Mouse (Mus musculus) myocyte (in vitro differentiated cells): ENCODE data around the gene Ddx54. TPM values are rescaled to one million over a fixed set of nuclear protein-coding genes. Genes with fewer than 3 reads are reported as not detected.

Source experiments
- H3K27me3 ChIP-seq: one replicate; pipeline ENCODE4 v1.6.1; 2011; ENCODE audit not compliant: control insufficient read depth, insufficient read depth, insufficient read length
- H3K36me3 ChIP-seq: one replicate; pipeline ENCODE4 v1.6.1; 2011; ENCODE audit not compliant: control insufficient read depth, insufficient read depth
- H3K4me2 ChIP-seq: one replicate; pipeline ENCODE4 v1.6.1; 2011; ENCODE audit warnings: low read depth, control low read depth
- H3K4me3 ChIP-seq: one replicate; pipeline ENCODE4 v1.5.1; 2011; ENCODE audit warnings: mild to moderate bottlenecking, control low read depth, moderate library complexity
- H3K79me2 ChIP-seq: one replicate; pipeline ENCODE4 v1.6.1; 2011; ENCODE audit not compliant: control insufficient read depth, insufficient read depth
- H3ac ChIP-seq: one replicate; pipeline ENCODE4 v1.6.1; 2011; ENCODE audit not compliant: control insufficient read depth, insufficient read length
- CEBPB ChIP-seq: IDR thresholded peaks from 2 replicates; pipeline ENCODE4 v1.6.1; 2011; ENCODE audit warnings: mild to moderate bottlenecking, moderate library complexity; ENCODE audit not compliant: poor library complexity, insufficient read depth, severe bottlenecking
- E2F4 ChIP-seq: IDR thresholded peaks from one replicate; pipeline ENCODE4 v1.6.1; 2011; ENCODE audit warnings: mild to moderate bottlenecking, control low read depth, moderate library complexity; ENCODE audit not compliant: insufficient read depth
- MAX ChIP-seq: IDR thresholded peaks from one replicate; pipeline ENCODE4 v1.6.1; 2011; ENCODE audit warnings: low read depth, mild to moderate bottlenecking, control low read depth
- MYOD1 ChIP-seq, 3 experiments: IDR thresholded peaks; one replicate each; pipeline ENCODE4 v1.6.1; 2011; ENCODE audit warnings: control low read depth in 2 of 3, low read depth in 2 of 3, mild to moderate bottlenecking in 2 of 3, moderate library complexity in 1 of 3; ENCODE audit not compliant: insufficient read length in 2 of 3, control insufficient read depth in 1 of 3
- MYOG ChIP-seq, 3 experiments: IDR thresholded peaks; one replicate each; pipeline ENCODE4 v1.6.1; 2011; ENCODE audit warnings: control low read depth in 2 of 3, low read depth in 2 of 3, mild to moderate bottlenecking in 2 of 3; ENCODE audit not compliant: insufficient read length in 2 of 3, control insufficient read depth in 1 of 3, insufficient read depth in 1 of 3
- POLR2A ChIP-seq: IDR thresholded peaks from one replicate; pipeline ENCODE4 v1.6.1; 2011; ENCODE audit warnings: low read depth, mild to moderate bottlenecking, control low read depth, moderate library complexity; ENCODE audit not compliant: insufficient read length
- POLR2AphosphoS2 ChIP-seq: IDR thresholded peaks from one replicate; pipeline ENCODE4 v1.6.1; 2011; ENCODE audit warnings: low read depth, control low read depth; ENCODE audit not compliant: insufficient read length
- REST ChIP-seq: IDR thresholded peaks from one replicate; pipeline ENCODE4 v1.6.1; 2011; ENCODE audit warnings: mild to moderate bottlenecking, control low read depth, moderate library complexity; ENCODE audit not compliant: insufficient read depth, insufficient read length
- SRF ChIP-seq: IDR thresholded peaks from one replicate; pipeline ENCODE4 v1.6.1; 2011; ENCODE audit warnings: low read depth; ENCODE audit not compliant: control insufficient read depth, insufficient read length
- TCF12 ChIP-seq: IDR thresholded peaks from one replicate; pipeline ENCODE4 v1.6.1; 2011; ENCODE audit warnings: mild to moderate bottlenecking, control low read depth; ENCODE audit not compliant: poor library complexity, insufficient read depth, severe bottlenecking
- TCF3 ChIP-seq: IDR thresholded peaks from one replicate; pipeline ENCODE4 v1.6.1; 2011; ENCODE audit warnings: low read depth, control low read depth; ENCODE audit not compliant: insufficient read length
- USF1 ChIP-seq: IDR thresholded peaks from one replicate; pipeline ENCODE4 v1.6.1; 2011; ENCODE audit warnings: low read depth, mild to moderate bottlenecking, control low read depth, moderate library complexity
- polyA plus RNA-seq: library from polyadenylated mRNA; unstranded; fragments of >200 nt; fragmentation: generic; extraction: Trizol; gene quantifications from one replicate; pipeline ENCODE4 v1.2.1, GENCODE M21; 2012; ENCODE audit warnings: missing spikeins

The Ddx54 gene
- polyA plus RNA-seq, 1 experiment, result 56.3 TPM

DNA sequence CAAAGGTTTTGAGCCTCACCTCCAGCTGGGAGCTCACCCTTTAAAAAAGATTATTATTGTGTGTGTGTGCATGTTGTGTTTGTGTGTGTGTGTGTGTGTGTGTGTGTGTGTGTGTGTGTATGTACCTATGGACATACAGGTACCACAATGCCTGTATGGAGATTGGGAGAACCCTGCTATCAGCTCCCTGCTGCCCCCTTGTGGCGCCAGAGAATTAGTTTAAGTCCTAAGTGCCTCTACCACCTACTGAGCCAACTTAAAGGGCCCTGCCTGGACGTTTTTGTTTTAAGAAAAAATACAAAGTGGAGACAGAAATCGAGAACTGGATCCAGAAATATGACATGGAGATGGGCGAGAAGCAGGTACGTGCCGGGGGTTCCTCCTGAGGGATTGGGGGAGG is 7.7 kb upstream of the Ddx54 start:
- Histone ChIP-seq H3K27me3 (no peaks in the 10 kb centered on the region), H3K79me2 (no peaks in the 10 kb centered on the region), H3K36me3 (no peaks in the 10 kb centered on the region), H3K4me3 (peak overlapping the region; percentile 13), H3ac (no peak overlapping the region), H3K4me2 (peak overlapping the region; percentile 74)
- TF ChIP-seq MAX (no peak), POLR2AphosphoS2 (no peak), REST (no peak), CEBPB (no peak), USF1 (no peak), E2F4 (no peak), TCF12 (no peak), SRF (no peak), MYOG (IDR thresholded peaks at IDR 0.05; ENCODE audit: control insufficient read depth in 1 of 3, insufficient read depth in 1 of 3, insufficient read length in 2 of 3, low read depth in 2 of 3) (no peak), MYOD1 (IDR thresholded peaks at IDR 0.05; ENCODE audit: control insufficient read depth in 1 of 3, insufficient read length in 2 of 3, low read depth in 2 of 3) (no peak), TCF3 (no peak), POLR2A (no peak)

GRCm38 (mm10) chr5:120605241-120605661 is 7.3 kb upstream of the Ddx54 start:
- TF ChIP-seq MAX (no peak), POLR2A (no peak), USF1 (no peak), E2F4 (no peak), CEBPB (no peak), TCF3 (no peak), POLR2AphosphoS2 (no peak), TCF12 (no peak), MYOD1 (IDR thresholded peaks at IDR 0.05; ENCODE audit: control insufficient read depth in 1 of 3, insufficient read length in 2 of 3, low read depth in 2 of 3) (no peak), SRF (no peak), REST (no peak), MYOG (IDR thresholded peaks at IDR 0.05; ENCODE audit: control insufficient read depth in 1 of 3, insufficient read depth in 1 of 3, insufficient read length in 2 of 3, low read depth in 2 of 3) (no peak)
- H3K79me2 ChIP-seq, result no peaks in the 10 kb centered on the region
- H3K4me3 ChIP-seq, result peak overlapping the region; percentile 13
- H3ac ChIP-seq, result no peak overlapping the region
- H3K36me3 ChIP-seq, result no peaks in the 10 kb centered on the region
- H3K27me3 ChIP-seq, result no peaks in the 10 kb centered on the region
- peak overlapping the region; percentile 74 for H3K4me2 ChIP-seq

DNA sequence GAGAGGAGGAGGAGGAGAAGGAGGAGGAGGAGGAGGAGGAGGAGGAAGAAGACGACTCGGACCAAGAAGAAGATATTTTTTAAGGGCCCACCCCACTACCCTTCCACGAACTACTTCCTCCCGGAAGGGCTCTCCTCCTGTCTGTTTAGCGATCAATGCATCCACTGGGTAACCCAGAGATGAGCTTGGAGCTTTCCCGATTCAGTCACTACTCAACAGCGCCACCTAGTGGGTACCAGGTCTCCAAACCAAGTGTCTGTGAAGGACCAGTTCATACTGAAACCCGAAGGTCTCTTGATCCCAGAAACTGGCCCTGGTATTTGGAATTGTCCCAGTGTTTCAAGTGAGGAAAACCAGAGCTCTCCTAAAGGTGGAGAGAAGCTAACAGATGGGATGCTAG is 6.9 kb upstream of the Ddx54 start:
- H3K27me3 ChIP-seq, result no peaks in the 10 kb centered on the region
- TF ChIP-seq E2F4 (no peak), POLR2AphosphoS2 (no peak), MYOG (IDR thresholded peaks at IDR 0.05; ENCODE audit: control insufficient read depth in 1 of 3, insufficient read depth in 1 of 3, insufficient read length in 2 of 3, low read depth in 2 of 3) (no peak), MAX (no peak), USF1 (no peak), POLR2A (no peak), MYOD1 (IDR thresholded peaks at IDR 0.05; ENCODE audit: control insufficient read depth in 1 of 3, insufficient read length in 2 of 3, low read depth in 2 of 3) (no peak)
- H3K4me3 ChIP-seq, result peak overlapping the region; percentile 13
- no peaks in the 10 kb centered on the region for H3K79me2 ChIP-seq
- no peak overlapping the region for H3ac ChIP-seq
- no peaks in the 10 kb centered on the region for H3K36me3 ChIP-seq
- H3K4me2 ChIP-seq, result peak overlapping the region; percentile 74

- no peaks in the 10 kb centered on the region for H3K27me3 ChIP-seq
- H3K36me3 ChIP-seq, result no peaks in the 10 kb centered on the region
- peaks cover 5% of the 10 kb centered on the region for H3K79me2 ChIP-seq
- no peak overlapping the region for H3K4me3 ChIP-seq
- no peak overlapping the region for H3K4me2 ChIP-seq
- no peak overlapping the region for H3ac ChIP-seq
- no peak for TF ChIP-seq REST
- no peak for TF ChIP-seq TCF3
- TF ChIP-seq MYOD1 (IDR thresholded peaks at IDR 0.05; ENCODE audit: control insufficient read depth in 1 of 3, insufficient read length in 2 of 3, low read depth in 2 of 3), result no peak
- TF ChIP-seq MAX, result no peak
- TF ChIP-seq POLR2A, result no peak
- TF ChIP-seq POLR2AphosphoS2, result no peak
- TF ChIP-seq MYOG (IDR thresholded peaks at IDR 0.05; ENCODE audit: control insufficient read depth in 1 of 3, insufficient read depth in 1 of 3, insufficient read length in 2 of 3, low read depth in 2 of 3), result no peak
Measured at GRCm38 (mm10) chr5:120606590-120607200, 5.8 kb upstream of the Ddx54 start.

- H3K4me3 ChIP-seq, result no peak overlapping the region
- H3ac ChIP-seq, result no peak overlapping the region
- H3K4me2 ChIP-seq, result no peak overlapping the region
- no peaks in the 10 kb centered on the region for H3K36me3 ChIP-seq
- peaks cover 9% of the 10 kb centered on the region for H3K79me2 ChIP-seq
- TF ChIP-seq POLR2AphosphoS2 (no peak), MYOG (IDR thresholded peaks at IDR 0.05; ENCODE audit: control insufficient read depth in 1 of 3, insufficient read depth in 1 of 3, insufficient read length in 2 of 3, low read depth in 2 of 3) (no peak), USF1 (no peak), TCF3 (no peak), POLR2A (no peak), E2F4 (no peak)
- no peaks in the 10 kb centered on the region for H3K27me3 ChIP-seq
Measured at GRCm38 (mm10) chr5:120607335-120607734, 5.2 kb upstream of the Ddx54 start.
